Mouse (Mus musculus): ENCODE results near the gene Gstm7. TPM values are rescaled to one million over a fixed set of nuclear protein-coding genes. Genes with fewer than 3 reads are reported as not detected.
"Not testable (repeated sequence)": the region's sequence is repeated elsewhere in the genome, so short reads cannot be mapped to it uniquely, and the experiment has no call there.

Gene Gstm7
- 45.8 and 54.6 TPM in 2 replicates for polyA plus RNA-seq (2014; fragmentation: Nextera tagmentation; extraction: Ambion mirVana)

GRCm38 (mm10) chr3:107931670-107932069 lies at the start of gene Gstm7:
TSS of gene Gstm7 (minus strand) at chr3:107931817.
- Histone ChIP-seq H3K4me2 (replicated peaks) (peak within 1 kb of the TSS; percentile 44), H3K4me3 (replicated peaks; ENCODE audit: low read length) (peak within 1 kb of the TSS; percentile 20), H3K9ac (0 out of 2 replicates have a peak within 1 kb of the TSS, but pooled peaks have one; percentile 1), H3K4me1 (replicated peaks; ENCODE audit: control insufficient read depth, insufficient read depth, low read length) (peaks cover 13% of the 10 kb centered on the region; the same call in 1 of the 2 replicates), H3K27me3 (ENCODE audit: control insufficient read depth, insufficient read depth, low read length) (no peaks in the 10 kb centered on the region), H3K27ac (peak within 1 kb of the TSS; percentile 74), H3K36me3 (replicated peaks; ENCODE audit: control insufficient read depth, insufficient read depth) (no peaks in the 10 kb centered on the region), H3K9me3 (ENCODE audit: control insufficient read depth, low read length) (no peaks in the 10 kb centered on the region)
- WGBS: 6% methylated on average over 10 of the region's 10 CpGs
- DNase-seq (ENCODE audit: low spot score) (peak; percentile 96), ATAC-seq (ENCODE audit: low FRiP score) (peak; percentile 96)

- Histone ChIP-seq H3K27me3 (ENCODE audit: control insufficient read depth, insufficient read depth, low read length) (no peaks in the 10 kb centered on the region), H3K36me3 (replicated peaks; ENCODE audit: control insufficient read depth, insufficient read depth) (no peaks in the 10 kb centered on the region), H3K27ac (no peak overlapping the region), H3K9ac (no peak overlapping the region), H3K4me1 (replicated peaks; ENCODE audit: control insufficient read depth, insufficient read depth, low read length) (no peaks in the 10 kb centered on the region), H3K9me3 (ENCODE audit: control insufficient read depth, low read length) (no peaks in the 10 kb centered on the region), H3K4me2 (replicated peaks) (no peak overlapping the region), H3K4me3 (replicated peaks; ENCODE audit: low read length) (no peak overlapping the region)
- 65% methylated on average over 3 of the region's 3 CpGs for WGBS
- no peak for ATAC-seq (ENCODE audit: low FRiP score)
- no peak for DNase-seq (ENCODE audit: low spot score)
Measured at GRCm38 (mm10) chr3:107981261-107981660, 49.6 kb upstream of the Gstm7 start.

- ATAC-seq (ENCODE audit: low FRiP score) (no peak), DNase-seq (ENCODE audit: low spot score) (no peak)
- Histone ChIP-seq H3K27me3 (ENCODE audit: control insufficient read depth, insufficient read depth, low read length) (no peaks in the 10 kb centered on the region), H3K36me3 (replicated peaks; ENCODE audit: control insufficient read depth, insufficient read depth) (no peaks in the 10 kb centered on the region), H3K4me1 (replicated peaks; ENCODE audit: control insufficient read depth, insufficient read depth, low read length) (no peaks in the 10 kb centered on the region), H3K4me2 (replicated peaks) (no peak overlapping the region), H3K9me3 (ENCODE audit: control insufficient read depth, low read length) (no peaks in the 10 kb centered on the region), H3K4me3 (replicated peaks; ENCODE audit: low read length) (no peak overlapping the region), H3K27ac (no peak overlapping the region), H3K9ac (no peak overlapping the region)
- 89% methylated on average over 3 of the region's 3 CpGs for WGBS
Measured at GRCm38 (mm10) chr3:107977691-107978090, 46.1 kb upstream of the Gstm7 start.

- WGBS: 90% methylated on average over 1 of the region's 1 CpGs
- Histone ChIP-seq H3K4me1 (replicated peaks; ENCODE audit: control insufficient read depth, insufficient read depth, low read length) (no peaks in the 10 kb centered on the region), H3K9ac (no peak overlapping the region), H3K36me3 (replicated peaks; ENCODE audit: control insufficient read depth, insufficient read depth) (no peaks in the 10 kb centered on the region), H3K4me3 (replicated peaks; ENCODE audit: low read length) (no peak overlapping the region), H3K27me3 (ENCODE audit: control insufficient read depth, insufficient read depth, low read length) (no peaks in the 10 kb centered on the region), H3K27ac (no peak overlapping the region), H3K9me3 (ENCODE audit: control insufficient read depth, low read length) (no peaks in the 10 kb centered on the region), H3K4me2 (replicated peaks) (no peak overlapping the region)
- DNase-seq (ENCODE audit: low spot score) (no peak), ATAC-seq (ENCODE audit: low FRiP score) (no peak)
Measured at GRCm38 (mm10) chr3:107974237-107974636, 42.6 kb upstream of the Gstm7 start.

- no peak overlapping the region for H3K4me2 ChIP-seq (replicated peaks)
- H3K4me1 ChIP-seq (replicated peaks; ENCODE audit: control insufficient read depth, insufficient read depth, low read length): no peaks in the 10 kb centered on the region
- H3K36me3 ChIP-seq (replicated peaks; ENCODE audit: control insufficient read depth, insufficient read depth): no peaks in the 10 kb centered on the region
- no peak overlapping the region for H3K4me3 ChIP-seq (replicated peaks; ENCODE audit: low read length)
- DNase-seq (ENCODE audit: low spot score): no peak
- no peaks in the 10 kb centered on the region for H3K27me3 ChIP-seq (ENCODE audit: control insufficient read depth, insufficient read depth, low read length)
- H3K9ac ChIP-seq: no peak overlapping the region
- WGBS: 95% methylated on average over 3 of the region's 3 CpGs
- no peak overlapping the region for H3K27ac ChIP-seq
- no peaks in the 10 kb centered on the region for H3K9me3 ChIP-seq (ENCODE audit: control insufficient read depth, low read length)
- ATAC-seq (ENCODE audit: low FRiP score): no peak
Measured at GRCm38 (mm10) chr3:107972070-107972469, 40.5 kb upstream of the Gstm7 start.

GRCm38 (mm10) chr3:107971101-107971500 lies 39.5 kb upstream of the Gstm7 start:
- H3K27ac ChIP-seq; DNase-seq (ENCODE audit: low spot score); H3K9ac ChIP-seq; H3K27me3 ChIP-seq (ENCODE audit: control insufficient read depth, insufficient read depth, low read length); H3K36me3 ChIP-seq (replicated peaks; ENCODE audit: control insufficient read depth, insufficient read depth); ATAC-seq (ENCODE audit: low FRiP score); H3K4me1 ChIP-seq (replicated peaks; ENCODE audit: control insufficient read depth, insufficient read depth, low read length); H3K9me3 ChIP-seq (ENCODE audit: control insufficient read depth, low read length); H3K4me3 ChIP-seq (replicated peaks; ENCODE audit: low read length); H3K4me2 ChIP-seq (replicated peaks): not testable (repeated sequence)
- 54% methylated on average over 3 of the region's 3 CpGs for WGBS

- Histone ChIP-seq H3K4me2 (replicated peaks) (no peak within 1 kb of the TSS), H3K27ac (no peak within 1 kb of the TSS), H3K9ac (no peak within 1 kb of the TSS), H3K36me3 (replicated peaks; ENCODE audit: control insufficient read depth, insufficient read depth) (no peaks in the 10 kb centered on the region), H3K4me1 (replicated peaks; ENCODE audit: control insufficient read depth, insufficient read depth, low read length) (0 out of 2 replicates have a peak, but pooled peaks cover 5% of the 10 kb centered on the region), H3K27me3 (ENCODE audit: control insufficient read depth, insufficient read depth, low read length) (no peaks in the 10 kb centered on the region), H3K4me3 (replicated peaks; ENCODE audit: low read length) (no peak within 1 kb of the TSS), H3K9me3 (ENCODE audit: control insufficient read depth, low read length) (no peaks in the 10 kb centered on the region)
- DNase-seq (ENCODE audit: low spot score) (no peak), ATAC-seq (ENCODE audit: low FRiP score) (no peak)
- WGBS: 68% methylated on average over 13 of the region's 13 CpGs
Measured at GRCm38 (mm10) chr3:107968724-107969395, 37.2 kb upstream of the Gstm7 start, which contains the start of gene Gstm3. TSS of gene Gstm3 (minus strand) at chr3:107969283.

GRCm38 (mm10) chr3:107966631-107967030 lies 35.0 kb upstream of the Gstm7 start:
- over 99% methylated on average over 5 of the region's 5 CpGs for WGBS
- no peak overlapping the region for H3K9ac ChIP-seq
- H3K4me2 ChIP-seq (replicated peaks): no peak overlapping the region
- no peaks in the 10 kb centered on the region for H3K9me3 ChIP-seq (ENCODE audit: control insufficient read depth, low read length)
- no peak overlapping the region for H3K4me3 ChIP-seq (replicated peaks; ENCODE audit: low read length)
- H3K4me1 ChIP-seq (replicated peaks; ENCODE audit: control insufficient read depth, insufficient read depth, low read length): 0 out of 2 replicates have a peak, but pooled peaks cover 5% of the 10 kb centered on the region
- no peak for DNase-seq (ENCODE audit: low spot score)
- ATAC-seq (ENCODE audit: low FRiP score): no peak
- H3K27ac ChIP-seq: no peak overlapping the region
- no peaks in the 10 kb centered on the region for H3K27me3 ChIP-seq (ENCODE audit: control insufficient read depth, insufficient read depth, low read length)
- H3K36me3 ChIP-seq (replicated peaks; ENCODE audit: control insufficient read depth, insufficient read depth): no peaks in the 10 kb centered on the region

- Histone ChIP-seq H3K27me3 (ENCODE audit: control insufficient read depth, insufficient read depth, low read length) (no peaks in the 10 kb centered on the region), H3K9me3 (ENCODE audit: control insufficient read depth, low read length) (no peaks in the 10 kb centered on the region), H3K4me3 (replicated peaks; ENCODE audit: low read length) (no peak overlapping the region), H3K27ac (no peak overlapping the region), H3K9ac (no peak overlapping the region), H3K4me1 (replicated peaks; ENCODE audit: control insufficient read depth, insufficient read depth, low read length) (0 out of 2 replicates have a peak, but pooled peaks cover 5% of the 10 kb centered on the region), H3K4me2 (replicated peaks) (no peak overlapping the region), H3K36me3 (replicated peaks; ENCODE audit: control insufficient read depth, insufficient read depth) (no peaks in the 10 kb centered on the region)
- no peak for ATAC-seq (ENCODE audit: low FRiP score)
- WGBS: 85% methylated on average over 1 of the region's 1 CpGs
- no peak for DNase-seq (ENCODE audit: low spot score)
Measured at GRCm38 (mm10) chr3:107965592-107965991, 34.0 kb upstream of the Gstm7 start.
